Mouse (Mus musculus) testis, adult 2 months (tissue): ENCODE measurements around the gene Arhgef2. TPM values are rescaled to one million over a fixed set of nuclear protein-coding genes. Genes with fewer than 3 reads are reported as not detected.
A peak's percentile ranks its signal among the peaks of the same experiment; 100 is the strongest.

Experiments used
- H3K27ac ChIP-seq: fragments of 200-500 bp; 2 replicates; pipeline ENCODE4 v1.5.1; 2012; ENCODE audit warnings: low read depth, low read length; ENCODE audit not compliant: control insufficient read depth, insufficient read depth
- H3K27me3 ChIP-seq: fragments of 200-500 bp; 2 replicates; pipeline ENCODE4 v1.6.1; 2012; ENCODE audit warnings: mild to moderate bottlenecking, low read length, moderate library complexity; ENCODE audit not compliant: control insufficient read depth, insufficient read depth
- H3K36me3 ChIP-seq: fragments of 200-500 bp; 2 replicates; pipeline ENCODE4 v1.6.1; 2012; ENCODE audit warnings: mild to moderate bottlenecking, low read length; ENCODE audit not compliant: control insufficient read depth, insufficient read depth
- H3K4me1 ChIP-seq: fragments of 200-500 bp; 2 replicates; pipeline ENCODE4 v1.6.1; 2012; ENCODE audit warnings: low read length; ENCODE audit not compliant: control insufficient read depth, insufficient read depth
- H3K4me3 ChIP-seq: fragments of 200-500 bp; 2 replicates; pipeline ENCODE4 v1.5.1; 2012; ENCODE audit warnings: low read depth, mild to moderate bottlenecking, low read length, moderate library complexity, mixed read lengths; ENCODE audit not compliant: control insufficient read depth
- CTCF ChIP-seq: fragments of 200-500 bp; IDR thresholded peaks from 2 replicates; pipeline ENCODE4 v1.5.1; 2012; ENCODE audit warnings: low read depth, mild to moderate bottlenecking, inconsistent platforms, low read length, moderate library complexity; ENCODE audit not compliant: control insufficient read depth, insufficient read depth, insufficient replicate concordance
- POLR2A ChIP-seq: fragments of 200-500 bp; IDR thresholded peaks from 2 replicates; pipeline ENCODE4 v1.6.1; 2012; ENCODE audit warnings: low read depth, mild to moderate bottlenecking, inconsistent platforms, low read length, moderate library complexity; ENCODE audit not compliant: control insufficient read depth
- polyA plus RNA-seq: library from polyadenylated mRNA; depleted of rRNA; stranded (reverse); fragments of >200 nt; gene quantifications from 2 replicates; pipeline ENCODE4 v1.2.3, GENCODE M21; 2012

Arhgef2 gene
- polyA plus RNA-seq, 1 experiment = 512 TPM

DNA sequence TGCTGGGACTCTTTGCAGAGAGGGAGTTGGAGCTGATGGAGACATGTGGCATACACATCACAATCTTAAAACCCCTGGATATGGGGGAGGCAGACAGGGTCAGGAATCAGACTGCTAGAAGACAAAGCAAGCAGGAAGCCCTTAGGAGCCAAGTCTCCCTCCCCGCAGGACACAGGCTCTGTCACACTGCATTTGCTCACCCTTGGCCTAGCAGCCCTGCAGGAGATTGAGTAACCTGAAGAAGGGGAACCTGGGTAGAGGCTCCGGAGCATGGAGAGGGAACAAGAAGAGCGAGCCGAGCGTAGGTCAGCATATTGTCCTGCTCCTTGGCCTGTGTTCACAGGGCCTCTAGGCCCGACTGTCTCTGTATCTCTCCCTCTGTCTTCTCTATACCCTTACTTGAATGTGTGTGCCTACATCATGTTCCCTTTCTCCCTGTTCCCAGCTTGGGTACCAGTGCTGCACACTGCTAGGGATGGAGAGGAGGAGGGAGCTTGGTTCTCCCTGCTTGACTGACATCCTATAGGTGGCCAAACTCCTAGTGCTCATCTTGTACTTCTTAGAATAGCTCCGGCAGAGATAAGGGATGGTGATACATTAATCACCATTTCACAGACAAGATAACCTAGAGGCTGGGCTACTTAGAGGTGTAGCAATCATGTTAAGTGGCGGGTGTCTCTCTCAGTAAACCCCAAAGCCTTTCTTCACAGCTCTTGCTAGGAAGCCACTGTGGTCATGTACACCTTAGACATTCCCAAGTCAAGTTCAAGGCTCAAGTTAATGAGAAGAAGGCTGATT, 12.5 kb downstream of the Arhgef2 start:
- Histone ChIP-seq H3K4me1 (peaks cover 9% of the 10 kb centered on the region), H3K27me3 (no peaks in the 10 kb centered on the region), H3K4me3 (no peak overlapping the region), H3K27ac (no peak overlapping the region), H3K36me3 (no peaks in the 10 kb centered on the region)
- no peak for TF ChIP-seq POLR2A

DNA sequence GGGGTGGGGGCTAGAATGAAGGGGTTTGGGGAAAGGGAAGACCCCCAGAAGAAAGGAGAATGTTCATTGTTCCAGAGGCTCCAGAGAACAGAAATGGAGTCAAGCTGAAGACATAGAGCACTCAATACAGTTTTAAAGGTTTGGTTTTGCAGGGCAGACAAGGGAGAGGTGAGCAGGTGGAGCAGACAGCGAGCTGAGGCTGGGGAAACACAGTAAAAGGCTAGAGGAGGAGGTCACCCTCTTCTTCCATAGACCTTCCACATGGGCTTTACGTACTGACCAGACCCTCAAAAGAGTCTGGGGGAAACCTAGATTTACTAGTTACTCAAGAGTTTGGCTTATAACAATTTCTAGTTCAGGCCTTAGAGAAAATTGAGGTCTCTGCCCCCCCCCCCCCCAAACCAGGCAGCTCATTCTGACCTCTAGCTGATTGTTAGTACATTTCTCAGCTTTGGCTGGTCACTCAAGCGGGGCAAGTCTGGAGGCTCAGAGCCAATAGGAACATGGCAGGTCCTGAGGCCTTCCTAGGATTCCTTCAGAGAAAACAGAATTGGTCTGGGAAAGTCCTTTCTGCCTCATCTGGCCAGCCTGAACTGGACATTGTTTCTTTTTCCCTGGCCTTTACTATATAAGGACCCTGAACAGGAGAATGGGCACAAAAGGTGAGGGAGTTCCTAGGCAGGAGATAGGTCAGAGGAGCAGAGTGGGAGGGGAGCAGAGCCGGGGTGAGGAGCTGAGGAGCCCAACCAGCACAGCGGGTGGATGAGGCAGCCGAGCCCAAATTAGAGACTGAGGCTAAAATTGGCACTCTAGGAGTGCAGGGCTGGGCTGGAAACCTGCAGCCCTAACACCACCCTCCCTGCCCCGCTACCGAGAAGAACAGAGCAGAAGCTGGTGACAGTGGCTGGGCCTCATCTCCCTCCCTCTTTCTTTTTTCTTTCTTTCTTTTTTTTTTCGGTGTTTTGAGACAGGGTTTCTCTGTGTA, 13.6 kb downstream of the Arhgef2 start:
- TF ChIP-seq POLR2A = no peak
- TF ChIP-seq CTCF = no peak
- Histone ChIP-seq H3K27ac (no peak overlapping the region), H3K36me3 (no peaks in the 10 kb centered on the region), H3K4me1 (peaks cover 9% of the 10 kb centered on the region), H3K4me3 (peak overlapping the region; percentile 20; the same call in 1 of the 2 replicates), H3K27me3 (no peaks in the 10 kb centered on the region)

DNA sequence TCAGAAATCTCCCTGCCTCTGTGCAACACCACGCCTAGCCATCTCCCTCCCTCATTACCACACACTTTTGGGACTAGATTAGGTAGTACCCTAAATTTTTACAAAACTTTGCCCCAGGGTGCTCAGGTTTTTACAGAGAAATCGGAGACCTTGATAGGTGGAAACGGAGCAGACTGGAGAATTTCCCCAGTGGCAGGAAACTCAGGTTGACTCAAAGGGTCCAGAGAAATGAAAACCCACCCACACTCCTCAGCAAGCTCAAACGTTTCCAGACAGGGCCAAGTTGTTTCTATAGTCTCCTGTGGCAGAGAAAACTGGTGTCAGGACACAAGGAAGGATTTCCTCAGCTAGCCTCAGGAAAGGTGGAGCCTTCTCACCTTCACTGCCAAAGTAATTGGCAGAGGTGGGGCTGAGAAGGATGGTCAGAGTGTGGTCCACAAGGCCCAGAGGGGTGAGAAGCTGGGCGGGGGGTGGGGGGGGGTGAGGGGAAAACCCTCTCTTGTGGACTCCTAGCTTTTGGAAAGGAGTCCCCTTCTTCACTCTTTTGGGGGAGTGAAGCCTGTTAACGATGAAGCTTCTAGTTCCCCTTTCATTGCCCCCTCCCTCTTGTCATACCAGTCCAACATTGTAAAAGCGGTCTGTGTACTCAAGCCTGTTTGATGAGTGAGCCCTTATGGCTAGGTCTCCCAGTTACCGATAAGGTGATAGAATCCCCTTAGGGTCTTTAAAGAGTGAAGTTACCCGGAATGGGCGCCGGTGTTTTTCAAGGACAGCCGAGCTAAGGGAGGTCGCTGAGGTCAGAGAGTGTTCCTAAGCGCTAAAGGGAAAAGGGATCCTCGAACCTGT, 14.6 kb downstream of the Arhgef2 start:
- TF ChIP-seq CTCF (no peak), POLR2A (no peak)
- Histone ChIP-seq H3K36me3 (no peaks in the 10 kb centered on the region), H3K27me3 (no peaks in the 10 kb centered on the region), H3K4me3 (peak overlapping the region; percentile 86), H3K4me1 (peaks cover 7% of the 10 kb centered on the region), H3K27ac (no peak overlapping the region)

DNA sequence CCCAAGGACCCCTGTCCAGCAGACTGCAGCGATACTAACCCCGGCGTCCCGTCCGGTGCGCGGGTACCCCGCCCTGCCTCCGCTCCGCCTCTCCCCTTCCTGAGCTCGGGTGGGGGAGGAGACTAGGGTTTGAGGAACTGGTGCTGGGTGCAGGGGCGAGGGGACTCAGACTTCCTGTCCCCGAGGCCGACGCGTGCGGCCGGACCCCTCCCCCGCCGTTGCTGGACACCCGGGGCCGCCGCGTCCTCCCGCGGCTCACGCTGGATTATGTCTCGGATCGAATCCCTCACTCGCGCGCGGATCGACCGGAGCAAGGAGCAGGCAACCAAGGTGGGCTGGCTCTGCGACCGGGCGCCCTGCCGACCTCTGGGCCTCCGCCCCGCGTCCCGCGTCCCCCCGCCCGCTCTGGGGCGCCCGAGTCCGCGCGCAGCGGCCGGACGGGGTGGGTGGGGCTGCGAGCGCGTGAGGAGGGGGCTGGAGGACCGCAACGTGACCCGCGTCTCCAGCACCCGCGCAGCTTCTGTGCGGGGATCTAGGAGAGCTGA, 15.3 kb downstream of the Arhgef2 start:
- Histone ChIP-seq H3K27me3 (no peaks in the 10 kb centered on the region), H3K4me1 (peaks cover 4% of the 10 kb centered on the region)
- TF ChIP-seq POLR2A (no peak), CTCF (no peak)

DNA sequence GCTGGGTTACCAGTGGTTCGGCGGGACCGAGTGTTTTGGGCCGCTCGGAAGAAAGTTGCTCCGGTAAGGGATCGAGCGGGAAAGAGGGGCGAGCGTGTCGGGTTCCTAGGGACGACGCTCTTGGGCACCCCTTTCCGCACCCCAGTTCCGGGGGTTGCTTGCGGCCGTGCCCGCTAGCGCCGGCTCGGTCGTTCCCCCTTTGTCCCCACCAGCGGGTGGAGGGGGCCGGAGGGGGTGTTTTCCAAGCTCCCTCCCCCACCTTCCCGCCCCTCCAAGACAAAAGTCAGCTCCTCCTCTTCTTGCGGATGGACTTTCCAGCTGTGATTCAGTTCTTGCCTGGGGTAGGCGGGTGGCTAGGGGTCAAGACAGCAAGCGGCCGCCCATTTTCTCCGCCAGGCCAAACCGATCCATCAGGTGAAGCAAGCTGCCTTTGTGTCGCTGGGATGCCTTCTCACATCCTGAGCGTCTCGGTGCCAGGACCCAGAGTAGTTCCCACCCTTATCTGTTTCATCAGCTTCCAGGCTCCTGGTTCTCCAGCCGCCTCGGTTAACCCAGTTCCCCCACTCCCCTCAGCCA, 15.9 kb downstream of the Arhgef2 start:
- H3K36me3 ChIP-seq = no peaks in the 10 kb centered on the region
- no peak for TF ChIP-seq POLR2A
- no peak for TF ChIP-seq CTCF
- peaks cover 4% of the 10 kb centered on the region for H3K4me1 ChIP-seq

More for the DNA sequence above, 15.3 kb downstream of the Arhgef2 start:
- Histone ChIP-seq H3K27ac (no peak overlapping the region), H3K36me3 (no peaks in the 10 kb centered on the region), H3K4me3 (peak overlapping the region; percentile 86)

DNA sequence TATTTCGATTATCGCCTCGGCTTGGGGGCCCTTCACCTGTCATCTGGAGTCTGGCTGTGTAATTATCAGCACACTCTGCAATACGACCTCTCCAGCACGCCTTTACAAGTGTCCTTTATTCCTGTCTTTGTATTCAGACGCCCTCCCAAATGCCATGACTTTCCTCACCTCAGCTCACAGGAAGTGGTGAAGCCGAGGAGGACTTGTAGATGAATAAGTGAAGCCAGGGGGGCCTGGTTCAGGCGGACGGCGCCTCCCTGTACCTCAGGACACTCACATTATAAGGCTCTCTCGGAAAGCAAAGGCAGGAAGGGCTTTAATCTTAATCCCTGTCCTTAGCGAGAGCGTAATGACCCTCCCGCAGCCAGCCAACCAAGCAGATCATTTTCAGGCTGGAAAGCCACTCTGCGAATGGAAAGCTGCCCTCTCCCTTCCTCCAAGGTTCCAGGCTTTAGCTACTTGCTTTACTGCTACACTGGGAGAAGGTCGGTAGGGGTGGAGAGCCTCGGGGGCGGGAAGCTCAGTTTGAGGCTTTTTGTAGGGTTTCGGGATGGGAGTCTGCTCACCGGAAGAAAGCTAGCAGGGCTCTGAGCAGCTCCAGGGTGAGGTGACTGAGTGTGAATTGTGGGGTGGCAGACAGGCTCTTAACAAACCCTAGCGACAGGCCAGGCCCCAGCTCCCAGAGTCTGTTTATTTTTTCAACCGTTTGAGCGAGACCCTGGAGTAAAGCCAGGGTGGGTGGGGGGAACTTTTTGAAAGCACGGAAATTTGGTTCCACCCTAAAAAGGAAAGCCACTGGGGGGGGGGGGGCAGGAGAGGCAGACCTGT, 16.6 kb downstream of the Arhgef2 start:
- TF ChIP-seq CTCF (no peak), POLR2A (no peak)
- Histone ChIP-seq H3K27me3 (no peaks in the 10 kb centered on the region), H3K4me1 (peaks cover 4% of the 10 kb centered on the region), H3K27ac (no peak overlapping the region), H3K36me3 (no peaks in the 10 kb centered on the region), H3K4me3 (peak overlapping the region; percentile 86)

More for the DNA sequence above, 15.9 kb downstream of the Arhgef2 start:
- Histone ChIP-seq H3K27ac (0 out of 2 replicates have a peak overlapping the region, but pooled peaks have one; percentile 0), H3K4me3 (peak overlapping the region; percentile 86), H3K27me3 (no peaks in the 10 kb centered on the region)
